Mouse (Mus musculus) heart, postnatal 25 days (tissue): ENCODE results near the gene Trim66. TPM values are rescaled to one million over a fixed set of nuclear protein-coding genes. Genes with fewer than 3 reads are reported as not detected.

ENCODE experiments used
- DNase-seq: peaks from one replicate; pipeline ENCODE4 v3.0.0; 2022; ENCODE audit warnings: low spot score
- intact Hi-C: fragments of 180-260 bp; cut with DNase I; formaldehyde crosslinking; loops from one replicate; pipeline ENCODE4 v1.15.1; 2025
- total RNA-seq, 2 experiments: library from RNA; stranded (reverse); gene quantifications; 2 replicates each; pipeline ENCODE4 v1.2.3; 2021

Trim66 gene
- under 1 TPM; 0.05 to 0.06 TPM for total RNA-seq

DNA sequence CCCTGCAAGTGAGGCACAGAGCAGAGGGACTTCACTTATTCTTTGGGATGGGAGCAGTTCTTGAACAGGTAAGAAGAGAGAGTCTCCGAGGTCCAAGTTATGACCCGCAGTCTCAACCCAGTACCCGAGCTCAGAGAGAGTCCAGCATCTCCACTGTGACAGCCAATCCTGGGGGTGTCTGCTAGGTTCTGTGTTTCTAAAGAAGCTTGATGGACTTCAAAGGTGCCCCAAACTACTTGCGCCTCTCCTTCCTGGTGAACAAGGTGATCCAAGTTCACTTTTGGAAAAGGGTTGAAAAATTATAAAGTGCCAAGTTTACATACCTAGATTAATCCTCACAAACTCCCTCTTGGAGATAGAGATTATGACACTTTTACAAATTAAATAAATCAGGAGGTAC lies at the start of gene Trim66:
TSS of gene Trim66 (minus strand) at position 101 of the 400 bp plus-strand sequence.
- intact Hi-C loops, result no loop called here

DNA sequence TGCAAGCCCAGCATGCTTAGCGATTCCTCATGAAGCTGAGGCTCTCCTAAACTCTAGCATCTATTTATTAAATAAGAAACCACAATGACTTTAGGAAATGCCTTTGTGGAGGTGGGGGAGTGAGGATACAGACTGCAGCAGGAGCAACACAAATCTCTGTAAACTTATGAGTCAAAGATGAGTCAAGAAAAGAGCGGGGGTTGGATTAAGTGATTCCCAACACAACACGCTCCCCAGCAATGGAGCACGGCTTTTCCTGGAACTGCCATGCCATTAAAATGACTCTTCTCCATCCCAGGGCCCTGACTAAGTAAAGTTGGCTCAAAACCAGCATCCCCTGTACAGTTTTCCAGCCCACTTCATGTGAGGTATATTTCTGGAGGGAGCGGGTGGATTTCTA lies 38.8 kb upstream of the Trim66 start:
- intact Hi-C loops, result no loop called here
- no peak for DNase-seq

More for the DNA sequence above, at the start of gene Trim66:
- no peak for DNase-seq

DNA sequence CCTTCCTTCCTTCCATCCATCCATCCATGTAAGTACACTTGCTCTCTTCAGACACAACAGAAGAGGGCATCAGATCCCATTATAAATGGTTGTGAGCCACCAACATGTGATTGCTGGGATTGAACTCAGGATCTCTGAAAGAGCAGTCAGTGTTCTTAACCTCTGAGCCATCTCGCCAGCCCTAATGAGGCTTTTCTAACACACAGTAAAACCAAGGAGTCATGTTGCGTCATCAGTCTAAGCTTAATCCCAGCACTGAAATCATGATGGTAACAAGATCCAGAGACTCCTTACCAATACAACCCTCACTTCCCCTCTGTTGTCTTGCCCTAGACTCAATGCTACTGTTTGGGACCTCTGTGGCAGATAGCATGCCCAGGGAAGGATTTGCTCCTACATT lies 38.3 kb upstream of the Trim66 start:
- no peak for DNase-seq
- intact Hi-C loops, result no loop called here

DNA sequence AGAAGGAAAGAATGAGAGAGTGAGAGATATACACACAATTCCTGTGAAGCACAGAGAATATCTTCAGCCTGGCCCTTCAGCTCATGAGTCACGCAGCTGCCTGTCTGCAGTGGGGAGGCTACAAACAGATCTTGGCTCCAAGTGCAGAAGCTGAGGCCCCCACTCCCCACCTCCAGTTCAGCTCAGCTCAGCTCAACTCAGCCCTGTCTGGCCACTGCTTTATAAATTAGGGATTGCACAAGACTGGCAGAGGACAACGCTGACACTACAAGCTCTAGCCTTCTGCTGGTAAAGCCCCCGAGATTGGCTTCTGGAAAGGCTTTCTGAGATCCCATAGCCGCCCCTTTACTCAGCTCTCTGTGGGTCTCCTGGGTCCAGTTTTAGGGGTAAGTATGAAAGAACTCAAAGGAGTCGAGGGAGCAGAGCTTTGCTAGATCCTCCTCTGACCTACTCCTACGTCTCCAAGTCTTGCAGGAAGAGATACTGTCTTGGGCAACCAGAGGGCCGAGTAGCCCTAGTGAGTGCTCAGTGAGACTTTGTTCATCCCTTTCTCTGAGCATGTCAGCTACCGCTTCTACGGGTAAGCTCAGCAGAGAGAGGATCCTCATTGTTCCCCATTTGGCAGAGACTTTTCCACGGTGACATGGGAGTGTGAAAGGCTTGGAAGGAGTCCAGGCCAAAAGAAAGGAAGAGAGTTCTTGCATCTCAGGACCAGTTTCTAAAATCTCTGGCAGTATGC lies 37.5 kb upstream of the Trim66 start:
- DNase-seq, result peak; percentile 48
- intact Hi-C loops, result no loop called here

- no peak for DNase-seq
- intact Hi-C loops, result no loop called here
These were observed 36.9 kb upstream of the Trim66 start for GRCm38 (mm10) chr7:109544792-109545191.

DNA sequence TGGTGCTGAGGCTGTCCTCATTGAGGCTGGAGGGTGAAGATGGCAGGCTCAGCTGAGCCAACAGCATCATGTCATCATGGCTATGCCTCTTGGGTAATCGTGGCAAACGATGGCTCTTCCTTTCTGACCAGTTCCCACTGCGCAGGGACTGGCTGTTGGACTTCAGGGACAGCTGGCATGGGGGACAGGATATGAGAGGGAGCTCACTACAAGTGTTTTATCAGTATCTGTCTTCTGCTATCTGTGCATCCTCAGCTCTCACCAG lies 34.4 kb upstream of the Trim66 start:
- DNase-seq, result no peak
- intact Hi-C loops, result no loop called here

DNA sequence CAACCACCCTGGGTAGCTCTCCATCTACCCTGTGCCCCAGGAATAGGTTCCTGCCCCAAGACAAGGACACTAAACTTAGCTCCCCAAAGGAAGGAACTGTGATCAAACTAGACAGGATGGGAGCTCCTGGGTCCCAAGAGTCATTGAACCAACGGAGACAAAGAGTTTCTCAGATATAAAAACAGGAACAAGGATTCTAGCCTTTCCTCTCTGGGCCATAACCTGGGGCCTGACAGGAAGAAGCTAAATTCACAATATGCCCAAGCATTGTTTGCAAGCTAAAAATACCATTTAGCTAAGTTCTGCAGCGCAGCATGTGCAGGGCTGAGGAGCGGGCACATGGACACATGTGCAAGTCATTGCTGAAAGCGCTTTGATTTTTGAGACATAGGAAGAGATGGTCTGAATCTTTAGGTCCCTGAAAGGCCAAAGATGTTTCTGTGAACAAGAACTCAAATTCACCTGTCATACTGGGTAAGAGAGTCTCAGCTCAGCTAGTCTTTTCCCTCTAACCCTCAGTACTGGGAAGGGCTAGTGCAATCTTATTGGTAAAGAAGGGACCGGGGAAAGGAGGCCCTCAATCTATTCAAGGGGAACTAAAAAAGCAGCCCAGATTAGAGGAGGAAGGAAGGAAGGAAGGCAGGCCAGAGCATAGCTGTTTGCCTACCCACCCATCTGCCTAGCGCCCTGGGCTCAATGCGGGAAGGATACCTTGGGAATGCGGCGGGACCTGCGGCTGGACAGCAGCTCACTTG lies 33.9 kb upstream of the Trim66 start:
- no peak for DNase-seq
- intact Hi-C loops, result no loop called here

DNA sequence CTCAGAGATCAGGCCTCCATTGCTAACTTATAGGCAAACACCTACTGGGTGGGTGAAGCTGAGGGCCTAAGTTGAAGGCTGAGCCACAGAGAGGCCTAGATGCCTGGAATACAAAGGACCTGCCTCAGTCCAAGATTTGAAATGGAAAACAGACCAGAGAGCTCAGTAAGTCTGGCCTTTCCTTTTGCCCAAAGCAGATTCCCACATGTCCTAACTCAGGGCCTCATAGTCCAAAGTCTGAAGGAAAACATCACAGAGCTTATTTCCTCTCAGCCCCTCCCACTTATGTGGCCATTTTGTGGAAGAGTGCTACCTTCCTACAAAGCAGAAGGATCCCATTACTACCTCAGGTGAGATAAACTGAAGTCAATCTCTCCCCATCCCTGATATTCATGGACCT lies 33.0 kb upstream of the Trim66 start:
- DNase-seq, result no peak
- intact Hi-C loops, result no loop called here

DNA sequence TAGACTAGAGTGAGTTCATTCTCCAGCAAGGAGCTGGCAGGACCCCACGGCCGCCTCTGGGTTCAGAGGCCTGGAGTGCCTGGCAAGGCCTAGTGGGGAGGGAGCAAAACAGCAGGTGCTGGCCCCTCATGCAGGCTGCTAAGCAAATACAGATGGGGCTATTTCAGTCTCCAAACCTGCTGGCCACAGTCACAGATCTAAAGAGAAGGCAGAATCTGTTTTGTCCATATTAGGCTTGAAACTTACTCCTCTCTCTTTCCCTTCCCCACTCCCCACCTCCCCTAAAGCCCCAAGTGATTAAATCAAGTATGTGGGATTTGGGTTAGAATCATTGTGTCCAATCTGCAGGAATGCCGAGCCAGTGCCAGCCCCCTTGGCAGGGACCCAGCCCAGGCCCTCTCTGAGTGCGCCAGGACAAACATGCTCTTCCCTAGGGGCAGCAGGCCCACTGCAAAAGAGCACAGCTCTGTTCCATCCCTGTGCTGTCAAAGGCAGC lies 28.6 kb upstream of the Trim66 start:
- peak; percentile 72 for DNase-seq
- intact Hi-C loops, result no loop called here

DNA sequence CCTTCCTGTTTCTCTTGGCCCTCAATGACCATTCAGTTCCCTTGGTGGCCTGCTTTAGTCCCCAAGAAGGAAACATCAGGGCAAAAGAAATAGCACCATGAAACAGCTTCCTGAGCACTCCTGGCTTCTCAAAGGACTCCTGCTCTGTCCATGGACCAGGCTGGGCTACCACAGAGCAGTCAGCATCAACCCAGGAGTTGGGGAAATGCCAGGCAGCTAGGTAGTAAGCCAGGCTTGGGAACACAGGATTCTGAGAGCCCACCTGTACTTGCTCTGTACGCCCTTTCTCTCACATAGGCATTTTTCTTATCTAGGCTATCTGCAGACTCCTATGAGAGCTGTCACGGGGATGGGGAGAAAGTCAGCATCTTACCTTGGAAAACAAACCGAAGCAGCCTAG lies 27.0 kb upstream of the Trim66 start:
- intact Hi-C loops, result no loop called here
- no peak for DNase-seq

GRCm38 (mm10) chr7:109533888-109534287 lies 26.0 kb upstream of the Trim66 start:
- no peak for DNase-seq
- intact Hi-C loops, result no loop called here

GRCm38 (mm10) chr7:109533129-109533528 lies 25.2 kb upstream of the Trim66 start:
- intact Hi-C loops, result no loop called here
- DNase-seq, result no peak

GRCm38 (mm10) chr7:109532691-109533090 lies 24.8 kb upstream of the Trim66 start:
- intact Hi-C loops, result no loop called here
- no peak for DNase-seq

DNA sequence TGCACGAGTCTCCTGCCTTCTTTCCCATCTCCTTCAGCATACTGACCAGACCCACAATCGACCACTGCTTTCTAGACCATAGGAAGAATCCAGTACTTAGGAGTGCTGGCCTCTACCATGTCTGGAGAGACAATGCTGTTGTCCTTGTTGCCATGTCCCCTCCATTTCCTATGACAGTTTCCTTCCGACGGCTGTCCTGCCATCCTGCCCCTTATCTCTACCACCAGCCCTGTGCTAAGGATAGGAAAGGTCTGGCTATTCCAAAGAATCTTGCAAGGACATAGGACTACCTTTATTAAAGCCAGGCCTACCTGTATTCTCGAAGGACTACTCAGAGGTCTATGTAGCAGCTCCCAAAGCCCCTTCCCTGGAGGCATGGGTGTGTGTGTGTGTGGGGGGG lies 23.6 kb upstream of the Trim66 start:
- DNase-seq, result no peak
- intact Hi-C loops, result no loop called here

DNA sequence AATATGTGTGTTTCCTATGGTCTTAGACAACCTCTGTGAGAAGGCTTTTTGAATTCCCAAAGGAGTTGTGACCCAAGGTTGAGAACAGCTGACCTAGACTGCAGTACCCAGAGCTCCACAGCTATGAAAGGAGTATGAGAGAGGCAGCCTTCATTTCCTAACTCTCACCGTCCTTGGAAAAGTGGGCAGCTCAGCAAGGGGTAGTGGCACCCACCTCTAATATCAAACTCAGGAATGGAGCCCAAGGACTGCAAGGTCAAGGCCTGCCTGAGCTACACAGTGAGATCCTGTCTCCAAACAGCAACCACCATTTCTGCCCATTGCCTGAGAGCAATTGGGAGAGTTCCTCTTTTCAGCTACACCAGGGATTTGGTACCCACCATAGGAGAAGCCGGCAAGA lies 21.8 kb upstream of the Trim66 start:
- no peak for DNase-seq
- intact Hi-C loops, result loop anchor here (5.0 kb wide), 1 partner anchor 178 kb away; no protein-coding TSS in a partner anchor

DNA sequence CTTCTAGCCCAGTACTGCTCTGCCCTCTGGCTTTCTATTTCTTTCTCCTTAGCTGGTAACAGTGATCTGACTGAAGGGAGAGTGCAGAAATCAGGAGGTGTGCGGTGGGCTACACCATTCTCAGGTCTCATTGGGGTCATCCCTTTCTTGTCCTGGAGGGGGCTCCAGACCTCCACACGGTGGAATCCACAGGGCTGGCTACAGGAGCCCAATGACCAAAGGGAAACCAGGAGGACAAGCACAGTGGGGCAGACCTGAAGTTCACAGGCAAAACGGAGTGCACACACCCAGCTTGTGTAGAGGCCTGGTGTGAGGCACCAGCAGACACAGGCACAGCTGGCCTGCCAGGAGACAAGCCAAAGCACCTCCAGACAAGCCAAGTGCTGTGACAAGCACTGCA lies 20.4 kb upstream of the Trim66 start:
- peak; percentile 46 for DNase-seq
- intact Hi-C loops, result loop anchor here (1.0 to 5.0 kb wide), 2 partner anchors 90 to 179 kb away; no protein-coding TSS in a partner anchor

- intact Hi-C loops, result loop anchor here (5.0 kb wide), 1 partner anchor 180 kb away; no protein-coding TSS in a partner anchor
- DNase-seq, result no peak
These were observed 19.6 kb upstream of the Trim66 start for GRCm38 (mm10) chr7:109527536-109527935.

DNA sequence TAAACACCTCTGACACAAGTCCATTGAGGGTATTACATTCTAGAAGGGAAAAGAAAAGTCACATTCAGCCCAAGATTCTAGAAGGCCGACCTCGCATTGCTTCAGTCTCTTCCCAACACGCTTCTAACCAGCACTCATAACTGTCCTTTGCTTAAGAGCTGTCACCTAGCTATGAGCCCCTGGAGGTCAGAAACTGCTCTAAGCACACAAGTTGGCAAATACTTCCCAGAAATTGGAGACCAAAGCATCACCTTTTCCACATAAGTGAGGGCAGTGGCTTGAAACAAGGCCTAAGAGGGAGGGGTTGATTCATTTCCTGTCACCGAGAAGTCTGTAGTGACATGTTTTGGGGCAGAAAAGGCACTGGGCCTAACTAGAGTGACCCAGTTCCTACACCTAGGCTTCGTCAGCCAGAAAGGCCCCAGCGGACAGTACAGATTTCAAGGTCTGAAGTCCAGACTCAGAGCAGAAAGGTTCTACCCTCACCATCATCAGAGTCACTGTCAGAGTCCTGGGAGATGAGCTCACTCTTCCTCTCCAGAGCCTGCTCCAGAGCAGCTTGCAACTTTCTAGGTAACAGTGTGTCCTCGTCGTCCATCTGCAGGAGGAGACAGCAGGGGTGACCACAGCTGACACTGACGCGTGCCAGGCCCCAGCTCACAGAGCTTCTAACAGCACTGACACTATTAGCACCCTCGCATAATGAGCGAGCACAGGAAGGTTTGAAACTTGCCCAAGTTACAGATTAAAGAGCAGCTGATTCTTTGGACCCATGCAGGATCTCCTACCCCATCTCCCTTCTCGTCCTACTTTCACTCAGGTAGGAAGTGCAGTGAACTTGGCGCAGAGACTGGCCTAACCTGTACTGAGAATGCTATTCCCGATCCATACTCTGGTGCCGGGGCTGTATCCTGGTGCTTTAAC lies 18.1 kb upstream of the Trim66 start:
- intact Hi-C loops, result loop anchor here (5.0 kb wide), 1 partner anchor 181 kb away; no protein-coding TSS in a partner anchor

GRCm38 (mm10) chr7:109524763-109525162 lies 16.8 kb upstream of the Trim66 start:
- DNase-seq, result no peak
- intact Hi-C loops, result loop anchor here (5.0 kb wide), 1 partner anchor 183 kb away; no protein-coding TSS in a partner anchor

More for the DNA sequence above, 18.1 kb upstream of the Trim66 start:
- DNase-seq, result no peak

- DNase-seq, result no peak
- intact Hi-C loops, result no loop called here
These were observed 16.5 kb upstream of the Trim66 start for GRCm38 (mm10) chr7:109524442-109524744.
